Mouse (Mus musculus): Measurements from ENCODE around the gene Stk16. TPM values are rescaled to one million over a fixed set of nuclear protein-coding genes. Genes with fewer than 3 reads are reported as not detected.

The Stk16 gene
- 261 and 262 TPM in 2 replicates for polyA plus RNA-seq (2012; rRNA removed)

DNA sequence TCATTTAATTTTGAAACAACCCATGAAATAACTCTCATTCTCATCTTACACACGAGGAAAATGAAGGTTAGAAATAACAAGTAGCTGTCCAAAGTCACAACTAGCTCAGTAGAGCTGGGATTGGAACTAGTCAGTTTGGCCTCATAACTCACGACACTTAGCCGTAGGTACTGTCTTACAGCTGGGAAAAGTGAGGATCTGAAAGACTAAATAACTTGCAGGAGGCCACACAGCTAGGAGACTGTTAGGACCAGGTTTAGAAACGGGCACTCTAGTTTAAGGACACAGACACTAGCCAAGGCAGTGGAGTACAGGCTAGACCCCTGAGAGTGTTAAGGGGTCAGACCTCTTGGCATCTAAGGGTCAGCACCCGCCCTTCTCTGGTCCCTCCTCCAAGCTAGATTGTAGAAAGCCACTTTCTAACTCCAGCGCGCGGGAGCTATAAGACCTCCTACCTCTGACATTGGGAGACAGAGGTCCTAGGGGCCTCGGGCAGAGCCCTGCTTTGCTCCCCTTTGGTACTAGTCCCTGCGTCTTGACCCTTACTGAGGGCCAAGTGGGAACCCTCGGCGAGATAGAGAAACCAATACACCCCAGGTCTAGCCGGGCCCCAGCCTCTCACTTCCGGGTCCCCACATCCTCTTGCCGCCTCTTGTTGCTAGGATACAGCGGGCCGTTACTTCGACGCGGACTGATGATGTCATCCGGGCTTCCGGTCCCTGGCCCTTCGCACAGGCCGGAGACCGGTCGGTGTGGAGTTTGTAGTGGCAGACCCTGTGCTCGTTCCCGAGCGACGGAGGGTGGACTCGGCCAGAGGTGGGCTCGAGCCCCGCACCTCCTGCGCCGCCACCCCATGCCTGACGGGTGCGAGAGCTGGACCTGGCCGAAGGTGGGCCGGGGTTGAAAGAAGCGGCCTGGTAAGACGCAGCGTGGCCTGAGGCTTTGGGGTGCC is at the start of gene Stk16, which contains the start of gene Glb1l:
TSS of gene Stk16 (plus strand) at position 703 of the 952 bp plus-strand sequence.
TSS of gene Glb1l (minus strand) at position 678 of the 952 bp plus-strand sequence.

DNA sequence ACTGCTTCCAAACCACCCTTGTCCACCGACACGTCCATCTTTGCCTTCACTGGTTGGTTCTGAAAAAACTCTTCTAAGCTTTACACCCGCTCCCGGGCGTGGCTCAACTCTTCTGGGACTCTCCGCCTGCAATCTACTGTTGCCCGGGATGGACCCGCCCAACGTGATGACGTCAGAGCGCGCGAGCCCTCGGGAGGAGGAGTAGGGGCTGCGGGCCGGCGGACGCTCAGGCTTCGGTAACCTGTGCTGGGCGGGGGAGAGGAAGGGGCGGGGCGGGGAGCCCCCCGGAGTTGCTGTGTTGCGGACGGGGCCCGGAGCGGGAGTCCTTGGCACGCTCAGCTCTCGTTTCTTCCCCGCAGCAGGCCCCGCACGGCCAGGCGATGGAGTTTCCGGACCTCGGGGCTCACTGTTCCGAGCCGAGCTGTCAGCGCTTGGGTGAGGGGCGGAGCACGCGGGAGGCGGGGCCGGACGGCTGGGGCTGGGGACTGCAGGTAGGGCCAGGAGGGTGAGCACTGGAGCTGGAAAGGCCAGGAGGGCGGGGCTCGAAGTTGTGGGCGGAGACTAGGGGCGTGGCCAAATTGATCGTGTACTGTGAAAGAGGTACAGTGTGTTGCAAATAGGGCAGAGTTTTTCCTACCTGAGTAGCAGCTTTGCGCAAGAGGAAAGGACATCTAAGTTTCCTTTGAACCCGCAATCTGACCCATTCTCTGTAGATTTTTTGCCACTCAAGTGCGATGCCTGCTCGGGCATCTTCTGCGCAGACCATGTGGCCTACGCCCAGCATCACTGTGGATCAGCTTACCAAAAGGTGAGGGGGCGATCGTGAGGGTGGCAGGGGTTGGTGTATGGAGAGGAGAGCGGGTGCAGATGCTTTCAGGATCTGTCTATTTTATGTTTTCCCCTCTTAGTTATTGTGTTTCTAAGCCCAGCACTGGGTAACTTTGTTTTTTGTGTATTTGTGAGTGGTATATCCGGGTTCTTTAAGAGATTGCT is 41.9 kb upstream of the Stk16 start, which contains the start of gene Zfand2b:
TSS of gene Zfand2b (plus strand) at position 175 of the 993 bp plus-strand sequence.

DNA sequence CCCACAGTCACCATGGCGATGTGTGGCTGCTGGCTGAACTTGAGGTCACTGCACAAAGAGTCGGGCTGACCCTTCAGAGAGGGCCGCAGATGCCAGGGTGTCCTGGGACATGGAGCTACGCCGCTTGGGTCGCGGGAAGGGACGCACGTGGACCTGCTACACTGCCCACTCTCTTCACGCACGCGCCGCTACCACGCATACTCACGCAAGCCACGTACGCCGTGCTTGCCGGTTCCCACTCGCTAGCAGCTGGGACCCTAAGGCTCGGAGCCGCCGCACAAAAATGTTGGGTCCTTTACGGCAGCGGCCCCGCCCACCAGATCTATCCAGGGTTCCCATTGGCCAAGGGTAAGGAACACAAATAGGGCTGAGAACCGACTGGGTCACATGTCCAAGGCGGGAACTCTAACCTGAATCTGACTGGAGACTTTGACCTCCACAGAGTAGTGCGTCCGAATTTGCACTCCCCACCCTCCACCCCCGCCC is 30.5 kb upstream of the Stk16 start, which contains the start of gene Abcb6:
TSS of gene Abcb6 (minus strand) at position 288 of the 486 bp plus-strand sequence.

DNA sequence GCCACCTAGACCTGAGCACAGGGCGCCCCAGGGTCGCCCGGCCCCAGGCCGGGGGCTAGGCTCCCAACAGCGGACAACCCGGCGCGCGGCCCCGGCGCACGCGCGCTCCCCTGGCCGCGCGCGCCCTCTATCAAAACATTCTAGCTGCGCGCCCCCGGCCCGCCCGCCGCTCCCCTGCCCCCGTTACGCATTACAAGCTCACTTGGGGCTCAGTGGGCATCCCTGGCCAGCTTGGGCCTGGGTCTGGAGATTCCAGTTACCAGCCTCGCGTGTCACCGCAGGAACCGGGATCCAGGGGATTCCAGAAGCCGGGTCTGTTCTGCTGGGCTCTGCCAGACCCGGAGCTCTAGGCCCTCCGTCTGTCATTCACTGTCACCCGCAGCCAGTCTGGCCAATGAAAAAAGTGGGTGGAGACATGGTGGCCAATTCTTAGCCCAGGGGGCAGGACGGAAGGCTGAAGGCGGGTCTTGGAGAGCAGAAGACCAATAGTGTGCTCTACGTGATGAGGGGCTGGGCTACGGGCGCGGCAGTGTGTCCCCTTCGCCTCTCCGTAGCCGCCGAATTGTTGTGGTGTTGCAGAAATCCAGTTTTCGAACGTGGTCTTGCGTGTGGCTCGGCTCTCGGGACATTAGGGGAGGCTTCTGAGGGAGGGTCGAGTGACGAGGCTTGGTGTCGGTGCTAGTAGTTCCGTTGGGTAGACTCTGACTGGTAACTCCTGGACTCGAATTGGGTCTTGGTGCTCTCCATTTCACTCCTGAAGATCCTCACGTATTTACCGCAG is 18.8 kb upstream of the Stk16 start, which contains the start of the genes Ankzf1 and Atg9a:
TSS of gene Ankzf1 (plus strand) at position 530 of the 781 bp plus-strand sequence.
TSS of gene Atg9a (minus strand) at position 575 of the 781 bp plus-strand sequence.

DNA sequence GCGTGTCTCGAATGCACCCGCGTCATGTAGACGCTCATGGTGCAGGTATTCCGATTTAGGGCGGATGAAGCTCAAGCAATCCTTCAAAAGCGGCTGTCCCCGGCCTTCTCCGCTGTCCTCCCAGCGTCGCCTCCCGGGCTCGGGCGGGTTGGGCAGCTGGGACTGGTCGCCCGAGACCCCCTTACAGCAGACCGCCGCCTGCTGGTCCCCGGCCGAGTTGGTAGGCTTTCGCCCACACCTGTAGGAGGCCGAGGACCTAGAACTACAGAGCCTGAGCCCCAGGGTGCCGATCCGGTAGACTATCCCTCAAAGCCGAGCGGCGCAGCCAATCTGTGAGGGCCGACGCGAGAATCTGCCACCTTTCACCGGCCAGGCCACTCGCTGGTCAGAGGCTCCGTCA is 8.9 kb downstream of the Stk16 start, which contains the start of gene Tuba4a:
TSS of gene Tuba4a (minus strand) at position 335 of the 400 bp plus-strand sequence.

DNA sequence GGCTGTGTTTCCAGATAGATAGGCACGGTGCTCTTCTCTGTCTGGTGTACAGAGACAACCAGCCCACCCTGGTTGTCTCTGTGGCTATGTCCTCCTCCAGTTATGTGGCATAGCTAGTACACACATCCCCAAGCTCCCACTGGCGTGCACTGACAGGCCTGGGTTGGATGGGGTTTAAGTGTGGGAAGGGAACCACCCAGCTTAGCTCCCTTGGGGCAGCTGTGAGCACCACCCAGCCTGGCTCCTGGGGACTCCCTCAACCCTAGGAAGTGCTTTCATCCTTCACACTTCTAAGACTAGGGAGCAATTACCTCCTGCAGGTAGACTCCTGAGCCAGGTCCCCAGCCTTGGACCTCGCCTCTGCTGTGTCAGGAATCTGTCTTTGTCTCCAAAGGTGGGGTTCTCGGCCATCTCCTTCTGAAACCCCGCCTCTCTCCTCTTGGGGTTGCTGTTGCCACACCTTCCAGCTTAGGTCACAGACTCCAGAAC is 21.1 kb downstream of the Stk16 start, which contains the start of gene A630095N17Rik:
TSS of gene A630095N17Rik (minus strand) at position 439 of the 489 bp plus-strand sequence.

DNA sequence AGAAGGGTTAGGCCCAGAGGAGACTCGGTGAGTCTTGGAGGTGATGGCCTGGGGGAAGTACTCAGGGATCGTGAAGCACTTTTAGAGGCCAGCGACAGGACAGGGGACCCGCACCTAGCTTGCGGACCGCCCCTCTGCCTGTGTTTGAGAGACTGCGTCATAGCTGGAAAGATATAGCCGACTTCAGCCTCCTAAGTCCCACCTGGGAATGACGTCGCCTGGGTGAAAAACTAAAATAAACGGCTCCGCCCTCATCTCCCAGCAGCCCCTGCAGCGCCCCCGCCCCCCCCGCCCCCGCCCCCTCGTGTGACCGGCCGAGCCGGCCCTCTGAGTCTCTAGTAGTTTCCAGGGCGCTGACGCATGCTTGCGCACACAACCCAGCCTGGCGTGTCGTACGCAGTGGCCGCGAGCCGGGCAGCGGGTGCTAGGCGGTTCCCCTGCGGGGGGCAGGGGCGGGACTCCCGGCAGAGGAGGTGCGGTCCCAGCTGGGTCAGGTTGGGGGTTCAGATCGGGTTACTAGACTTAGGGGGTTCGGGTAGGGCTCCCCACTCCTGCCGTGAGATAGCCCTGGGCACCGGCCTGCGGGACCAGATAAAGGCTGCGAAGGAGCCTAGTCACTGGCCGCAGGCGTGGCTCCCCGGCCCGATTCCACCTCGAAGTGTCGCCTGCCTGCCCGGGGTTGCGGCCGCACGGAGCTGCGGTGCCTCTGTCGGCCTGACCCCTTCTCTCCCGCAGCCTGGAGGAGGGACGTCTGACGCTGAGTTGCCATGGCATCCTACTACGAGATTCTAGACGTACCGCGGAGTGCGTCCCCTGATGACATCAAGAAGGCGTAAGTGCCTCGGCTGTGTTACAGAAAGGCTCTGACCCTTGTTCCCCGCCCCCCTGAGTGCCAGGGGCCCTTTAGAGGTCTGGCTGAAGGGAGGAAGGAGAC is 25.7 kb downstream of the Stk16 start, which contains the start of gene Dnajb2:
TSS of gene Dnajb2 (plus strand) at position 290 of the 934 bp plus-strand sequence.

DNA sequence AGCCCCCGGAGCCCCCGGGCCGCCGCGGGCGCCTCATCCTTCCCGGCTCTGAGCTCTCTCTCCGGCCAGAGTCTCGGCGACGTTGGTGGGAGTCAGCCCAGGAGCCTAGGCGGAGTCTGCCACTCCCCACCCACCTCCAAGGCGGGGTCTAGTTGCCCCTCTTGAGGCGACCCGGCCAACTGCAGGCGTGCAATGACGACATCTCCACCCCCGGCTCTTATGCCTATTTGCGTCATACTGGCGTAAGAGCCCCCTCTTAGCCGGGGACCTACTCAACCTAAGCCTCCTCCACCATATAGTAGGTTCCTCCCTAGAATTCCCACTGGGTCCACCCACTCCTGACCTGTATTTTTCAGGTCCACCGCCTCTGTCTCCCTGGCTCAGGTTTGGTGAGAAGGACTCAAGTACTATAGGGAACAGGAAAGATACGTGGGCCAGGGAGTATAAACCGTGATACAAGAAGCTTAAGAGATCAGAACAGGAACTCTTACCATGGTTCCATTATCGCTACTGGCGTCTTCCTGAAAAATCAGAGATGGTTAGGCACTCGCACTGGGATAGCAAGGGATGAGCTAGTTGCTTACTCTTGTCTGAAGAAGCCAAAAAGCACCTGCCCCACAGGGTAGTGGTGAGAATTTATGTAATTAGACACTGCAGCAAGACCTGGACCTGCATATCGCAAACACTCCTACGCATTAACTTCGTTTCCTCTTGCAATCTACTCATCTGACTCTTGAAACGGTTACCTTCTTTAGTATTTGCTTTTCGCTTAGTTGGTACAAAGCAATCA is 53.6 kb downstream of the Stk16 start, which contains the start of gene Ptprn:
TSS of gene Ptprn (minus strand) at position 412 of the 790 bp plus-strand sequence.

Other genes with a start within 250 kb of the Stk16 start
- gene Nhej1, start 85.6 kb upstream of the Stk16 start, polyA plus RNA-seq (2012; rRNA removed), result 3.0 and 3.8 TPM in 2 replicates
- gene Slc23a3, start 76.9 kb upstream of the Stk16 start, polyA plus RNA-seq (2012; rRNA removed), result 0.06 and 0.15 TPM in 2 replicates
- 60.0 and 62.1 TPM in 2 replicates for gene Cnppd1, start 68.1 kb upstream of the Stk16 start, polyA plus RNA-seq (2012; rRNA removed)
- gene Retreg2, start 68.1 kb upstream of the Stk16 start, polyA plus RNA-seq (2012; rRNA removed), result 139 and 143 TPM in 2 replicates
- gene Zfand2b, start 42.2 kb upstream of the Stk16 start, polyA plus RNA-seq (2012; rRNA removed), result 53.6 and 56.3 TPM in 2 replicates
- 31.6 and 32.7 TPM in 2 replicates for gene Abcb6, start 30.4 kb upstream of the Stk16 start, polyA plus RNA-seq (2012; rRNA removed)
- 30.2 and 33.0 TPM in 2 replicates for gene Ankzf1, start 18.7 kb upstream of the Stk16 start, polyA plus RNA-seq (2012; rRNA removed)
- gene Atg9a, start 18.6 kb upstream of the Stk16 start, polyA plus RNA-seq (2012; rRNA removed), result 55.1 and 56.4 TPM in 2 replicates
- 40.1 and 40.9 TPM in 2 replicates for gene Glb1l, start within 50 bp of the Stk16 start, polyA plus RNA-seq (2012; rRNA removed)
- 6.3 and 6.9 TPM in 2 replicates for gene Tuba4a, start 9.0 kb downstream of the Stk16 start, polyA plus RNA-seq (2012; rRNA removed)
- not detected in 2 replicates for gene A630095N17Rik, start 21.3 kb downstream of the Stk16 start, polyA plus RNA-seq (2012; rRNA removed)
- gene Dnajb2, start 25.6 kb downstream of the Stk16 start, polyA plus RNA-seq (2012; rRNA removed), result 49.5 and 53.3 TPM in 2 replicates
- gene Ptprn, start 53.7 kb downstream of the Stk16 start, polyA plus RNA-seq (2012; rRNA removed), result 36.6 and 47.6 TPM in 2 replicates
- gene Resp18, start 67.6 kb downstream of the Stk16 start, polyA plus RNA-seq (2012; rRNA removed), result 58.6 and 67.6 TPM in 2 replicates
- gene Dnpep, start 107.2 kb downstream of the Stk16 start, polyA plus RNA-seq (2012; rRNA removed), result 146 and 166 TPM in 2 replicates
- 0.93 and 10.1 TPM in 2 replicates for gene Des, start 149.5 kb downstream of the Stk16 start, polyA plus RNA-seq (2012; rRNA removed)
- gene Speg, start 164.5 kb downstream of the Stk16 start, polyA plus RNA-seq (2012; rRNA removed), result 41.4 and 54.7 TPM in 2 replicates
- gene Gmppa, start 225.1 kb downstream of the Stk16 start, polyA plus RNA-seq (2012; rRNA removed), result 101 and 108 TPM in 2 replicates
- gene Asic4, start 239.6 kb downstream of the Stk16 start, polyA plus RNA-seq (2012; rRNA removed), result 22.4 and 30.0 TPM in 2 replicates

All from central nervous system, embryonic 14 days (tissue).